In the genomic region with DNA sequence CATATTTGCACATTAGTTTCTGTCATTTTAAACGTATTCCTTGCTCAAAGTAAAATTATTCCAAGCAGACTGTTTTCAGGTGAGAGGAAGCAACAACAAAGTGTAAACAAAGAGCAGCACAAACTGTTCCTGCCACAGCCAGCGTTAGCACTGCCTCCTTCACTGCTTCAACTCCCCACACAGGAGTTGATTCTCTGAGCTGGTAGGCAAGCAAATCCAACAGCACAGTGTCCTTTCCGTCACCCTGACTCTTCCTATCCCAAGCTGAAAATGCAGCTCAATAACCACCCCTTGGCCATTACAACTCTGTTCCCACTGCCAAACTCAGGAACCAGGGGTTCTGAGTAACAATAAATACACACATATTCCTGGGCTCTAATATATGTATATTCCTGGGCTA, we compare ENCODE assay signal across 8 mouse cellular contexts. TPM values are rescaled to one million over a fixed set of nuclear protein-coding genes. Genes with fewer than 3 reads are reported as not detected.
DNase-seq lines count a peak whose midpoint lies in the region; ATAC-seq lines count a peak whose summit lies in the region.

No protein-coding gene starts in this region.

- no peak overlapping the region for H3K27ac ChIP-seq in lung, embryonic 15.5 days
- H3K27ac ChIP-seq in embryonic facial prominence, embryonic 12.5 days: no peak overlapping the region
- no peak overlapping the region for H3K27ac ChIP-seq in intestine, embryonic 15.5 days
- H3K27ac ChIP-seq in neural tube, embryonic 14.5 days (ENCODE audit: low read depth, low read length): no peak overlapping the region

- no peak for ATAC-seq in lung, embryonic 15.5 days (ENCODE audit: borderline replicate concordance, extremely low read depth, low FRiP score, low TSS enrichment)
- no peak for ATAC-seq in embryonic facial prominence, embryonic 12.5 days (ENCODE audit: insufficient number of reproducible peaks, insufficient read depth, low FRiP score, low TSS enrichment)
- no peak for ATAC-seq in intestine, embryonic 15.5 days
- ATAC-seq in neural tube, embryonic 14.5 days (ENCODE audit: low read depth): no peak
- no peak for ATAC-seq in megakaryocyte-erythroid progenitor cell, adult 5-6 weeks (replicated peaks; ENCODE audit: low FRiP score, low TSS enrichment, poor library complexity, severe bottlenecking)

- DNase-seq in lung, postnatal 4 days: no peak
- DNase-seq in yolk sac, embryonic 10.5 days (ENCODE audit: low spot score): no peak
- no peak for DNase-seq in right cerebral cortex, postnatal 4 days

- H3K4me1 ChIP-seq in lung, embryonic 15.5 days: peaks cover 36% of the 10 kb centered on the region
- peaks cover 26% of the 10 kb centered on the region for H3K4me1 ChIP-seq in embryonic facial prominence, embryonic 12.5 days
- peaks cover 10% of the 10 kb centered on the region for H3K4me1 ChIP-seq in intestine, embryonic 15.5 days (replicated peaks)
- peaks cover 30% of the 10 kb centered on the region for H3K4me1 ChIP-seq in neural tube, embryonic 14.5 days (ENCODE audit: control insufficient read depth, insufficient read depth, low read length)

- peak overlapping the region; percentile 61 for H3K4me2 ChIP-seq in lung, embryonic 15.5 days
- peak overlapping the region; percentile 88 for H3K4me2 ChIP-seq in embryonic facial prominence, embryonic 12.5 days (replicated peaks)
- peak overlapping the region; percentile 64 for H3K4me2 ChIP-seq in intestine, embryonic 15.5 days (replicated peaks)
- H3K4me2 ChIP-seq in neural tube, embryonic 14.5 days (ENCODE audit: low read depth, low read length): peak overlapping the region; percentile 87

- H3K9ac ChIP-seq in lung, embryonic 15.5 days: peak overlapping the region; percentile 23
- peak overlapping the region; percentile 42 for H3K9ac ChIP-seq in embryonic facial prominence, embryonic 12.5 days
- H3K9ac ChIP-seq in intestine, embryonic 15.5 days: 0 out of 2 replicates have a peak overlapping the region, but pooled peaks have one; percentile 17
- H3K9ac ChIP-seq in neural tube, embryonic 14.5 days (replicated peaks; ENCODE audit: low read depth, low read length): peak overlapping the region; percentile 41

- H3K9me3 ChIP-seq in lung, embryonic 15.5 days: no peaks in the 10 kb centered on the region
- no peaks in the 10 kb centered on the region for H3K9me3 ChIP-seq in embryonic facial prominence, embryonic 12.5 days
- H3K9me3 ChIP-seq in intestine, embryonic 15.5 days: no peaks in the 10 kb centered on the region
- no peaks in the 10 kb centered on the region for H3K9me3 ChIP-seq in neural tube, embryonic 14.5 days (ENCODE audit: control insufficient read depth, low read length)

- H3K4me3 ChIP-seq in lung, embryonic 15.5 days: peak overlapping the region; percentile 28
- H3K4me3 ChIP-seq in embryonic facial prominence, embryonic 12.5 days: peak overlapping the region; percentile 37
- H3K4me3 ChIP-seq in intestine, embryonic 15.5 days (replicated peaks): peak overlapping the region; percentile 33
- H3K4me3 ChIP-seq in neural tube, embryonic 14.5 days (ENCODE audit: low read depth, low read length): peak overlapping the region; percentile 72

- H3K27me3 ChIP-seq in lung, embryonic 15.5 days: no peaks in the 10 kb centered on the region
- no peaks in the 10 kb centered on the region for H3K27me3 ChIP-seq in embryonic facial prominence, embryonic 12.5 days
- no peaks in the 10 kb centered on the region for H3K27me3 ChIP-seq in intestine, embryonic 15.5 days (replicated peaks)
- no peaks in the 10 kb centered on the region for H3K27me3 ChIP-seq in neural tube, embryonic 14.5 days (ENCODE audit: control insufficient read depth, insufficient read depth, low read length)

- no peaks in the 10 kb centered on the region for H3K36me3 ChIP-seq in lung, embryonic 15.5 days
- H3K36me3 ChIP-seq in embryonic facial prominence, embryonic 12.5 days: no peaks in the 10 kb centered on the region
- H3K36me3 ChIP-seq in intestine, embryonic 15.5 days: no peaks in the 10 kb centered on the region
- no peaks in the 10 kb centered on the region for H3K36me3 ChIP-seq in neural tube, embryonic 14.5 days (ENCODE audit: control insufficient read depth, insufficient read depth, low read length)

- 17% methylated on average over 3 of the region's 3 CpGs for WGBS in lung, embryonic 15.5 days
- 22% methylated on average over 3 of the region's 3 CpGs for WGBS in embryonic facial prominence, embryonic 12.5 days
- 19% methylated on average over 3 of the region's 3 CpGs for WGBS in intestine, embryonic 15.5 days
- 18% methylated on average over 3 of the region's 3 CpGs for WGBS in neural tube, embryonic 14.5 days

RNA-seq across cellular contexts. Expression of gene Man1a2, which starts 2.5 kb away (rescaled TPM):
- polyA plus RNA-seq in lung, embryonic 15.5 days (2015; fragmentation: Nextera tagmentation; extraction: Ambion mirVana): 62.4 and 72.3 TPM in 2 replicates
- polyA plus RNA-seq in embryonic facial prominence, embryonic 12.5 days (2016; fragmentation: Nextera tagmentation; extraction: Ambion mirVana): 83.0 and 94.5 TPM in 2 replicates
- 84.1 and 88.8 TPM in 2 replicates for polyA plus RNA-seq in intestine, embryonic 15.5 days (2015; fragmentation: Nextera tagmentation; extraction: Ambion mirVana)
- 42.6 and 50.2 TPM in 2 replicates for polyA plus RNA-seq in neural tube, embryonic 14.5 days (2014; fragmentation: Nextera tagmentation; extraction: Ambion mirVana)
- 23.6 and 24.6 TPM in 2 replicates for total RNA-seq in megakaryocyte-erythroid progenitor cell, adult 5-6 weeks (2014; fragmentation: Nextera tagmentation)
- total RNA-seq in megakaryocyte-erythroid progenitor cell, adult 5-6 weeks (2017): 50.7 and 115 TPM in 2 replicates
